Mouse (Mus musculus) gastrocnemius, postnatal 25 days (tissue): ENCODE measurements around the gene Fanci. TPM values are rescaled to one million over a fixed set of nuclear protein-coding genes. Genes with fewer than 3 reads are reported as not detected.

Source experiments
- total RNA-seq, 2 experiments: library from RNA; stranded (reverse); gene quantifications; 1 replicate in 1 of 2; 2 replicates in 1 of 2; pipeline ENCODE4 v1.2.3; 2021

The Fanci gene
- total RNA-seq, 2 experiments from 2014 or later: 0.10 to 0.32 TPM

Other genes starting within 250 kb of the Fanci start
- 10 to 100 TPM; 46.9 to 52.5 TPM for gene Mfge8, start 242.9 kb upstream of the Fanci start, total RNA-seq
- gene Abhd2, start 118.7 kb upstream of the Fanci start, total RNA-seq: 1 to 10 TPM; 6.1 to 7.1 TPM
- not detected for gene Rlbp1, start 4.9 kb upstream of the Fanci start, total RNA-seq
- gene Polg, start 74.4 kb downstream of the Fanci start, total RNA-seq: 10 to 100 TPM; 33.8 to 34.3 TPM
- not detected for gene Rhcg, start 225.7 kb downstream of the Fanci start, total RNA-seq